Mouse (Mus musculus) embryo, embryonic 11 days (tissue): ENCODE data around the gene Traf2.

ENCODE experiments used
- DNase-seq: peaks from one replicate; pipeline ENCODE4 v3.0.0-alpha.2; 2015

The Traf2 gene

GRCm38 (mm10) chr2:25541644-25542367, 4.9 kb downstream of the Traf2 start:
- no peak for DNase-seq

- DNase-seq: no peak
Measured at GRCm38 (mm10) chr2:25540541-25540948, 6.2 kb downstream of the Traf2 start.

- DNase-seq: no peak
Measured at GRCm38 (mm10) chr2:25536531-25536930, 10.2 kb downstream of the Traf2 start.

GRCm38 (mm10) chr2:25534866-25535182, 11.9 kb downstream of the Traf2 start:
- no peak for DNase-seq

- no peak for DNase-seq
Measured at GRCm38 (mm10) chr2:25534178-25534865, 12.4 kb downstream of the Traf2 start.

- no peak for DNase-seq
Measured at GRCm38 (mm10) chr2:25533707-25534106, 13.0 kb downstream of the Traf2 start.

GRCm38 (mm10) chr2:25526510-25527302, 20.0 kb downstream of the Traf2 start:
- DNase-seq: no peak

GRCm38 (mm10) chr2:25509912-25510311, 36.8 kb downstream of the Traf2 start:
- peak; percentile 27 for DNase-seq

GRCm38 (mm10) chr2:25506964-25507363, 39.8 kb downstream of the Traf2 start:
- DNase-seq: peak; percentile 41

GRCm38 (mm10) chr2:25505860-25506259, 40.9 kb downstream of the Traf2 start:
- no peak for DNase-seq

- DNase-seq: no peak
Measured at GRCm38 (mm10) chr2:25505000-25505399, 41.7 kb downstream of the Traf2 start.

- no peak for DNase-seq
Measured at GRCm38 (mm10) chr2:25504538-25504937, 42.2 kb downstream of the Traf2 start.

GRCm38 (mm10) chr2:25502726-25503125, 44.0 kb downstream of the Traf2 start:
- no peak for DNase-seq

- DNase-seq: peak; percentile 20
Measured at GRCm38 (mm10) chr2:25501593-25502486, 44.9 kb downstream of the Traf2 start, which contains the start of gene C8g. Gene C8g (minus strand): TSS chr2:25501719.

GRCm38 (mm10) chr2:25500576-25501405, 45.9 kb downstream of the Traf2 start, which contains the start of gene Fbxw5:
Gene Fbxw5 (plus strand): TSS chr2:25500750.
- DNase-seq: peak; percentile 97

- peak; percentile 4 for DNase-seq
Measured at GRCm38 (mm10) chr2:25500071-25500575, 46.6 kb downstream of the Traf2 start.

GRCm38 (mm10) chr2:25498622-25499478, 47.9 kb downstream of the Traf2 start:
- DNase-seq: no peak

GRCm38 (mm10) chr2:25497846-25498575, 48.7 kb downstream of the Traf2 start:
- DNase-seq: peak; percentile 3

- peak; percentile 40 for DNase-seq
Measured at GRCm38 (mm10) chr2:25496462-25496861, 50.3 kb downstream of the Traf2 start.
